Mouse (Mus musculus) heart, postnatal 0 days (tissue): Measurements from ENCODE around the gene Veph1. TPM values are rescaled to one million over a fixed set of nuclear protein-coding genes. Genes with fewer than 3 reads are reported as not detected.

ENCODE experiments used
- ATAC-seq: fragments of 200-750 bp; cut with Nextera tagmentation; 2 replicates; pipeline ENCODE4 v1.8.0; 2017; ENCODE audit warnings: low read depth, moderate number of reproducible peaks, moderate library complexity; ENCODE audit not compliant: insufficient read depth
- DNase-seq: peaks from one replicate; pipeline ENCODE4 v3.0.0-alpha.2; 2016; ENCODE audit warnings: low spot score
- H3K27ac ChIP-seq: fragments of 300-500 bp; sonication (generic); 2 replicates; pipeline ENCODE4 v1.5.1; 2014; ENCODE audit warnings: low read depth, mild to moderate bottlenecking
- H3K27me3 ChIP-seq: fragments of 300-500 bp; sonication (generic); 2 replicates; pipeline ENCODE4 v1.6.1; 2014; ENCODE audit warnings: low read length, mixed read lengths; ENCODE audit not compliant: control insufficient read depth, insufficient read depth
- H3K36me3 ChIP-seq: fragments of 300-500 bp; sonication (generic); replicated peaks from 2 replicates; pipeline ENCODE4 v1.6.1; 2014; ENCODE audit warnings: low read length, mixed read lengths; ENCODE audit not compliant: control insufficient read depth, insufficient read depth
- H3K4me1 ChIP-seq: fragments of 300-500 bp; sonication (generic); 2 replicates; pipeline ENCODE4 v1.6.1; 2014; ENCODE audit warnings: antibody characterized with exemption; ENCODE audit not compliant: control insufficient read depth, insufficient read depth
- H3K4me2 ChIP-seq: fragments of 300-500 bp; sonication (generic); 2 replicates; pipeline ENCODE4 v1.6.1; 2014; ENCODE audit warnings: low read depth, mild to moderate bottlenecking, low read length, moderate library complexity
- H3K4me3 ChIP-seq: fragments of 300-500 bp; sonication (generic); 2 replicates; pipeline ENCODE4 v1.5.1; 2014; ENCODE audit warnings: low read depth, low read length
- H3K9ac ChIP-seq: fragments of 300-500 bp; sonication (generic); replicated peaks from 2 replicates; pipeline ENCODE4 v1.6.1; 2014; ENCODE audit warnings: low read depth, low read length, mixed read lengths
- H3K9me3 ChIP-seq: fragments of 300-500 bp; sonication (generic); replicated peaks from 2 replicates; pipeline ENCODE4 v1.6.1; 2016; ENCODE audit warnings: low read length; ENCODE audit not compliant: control insufficient read depth
- CTCF ChIP-seq: IDR thresholded peaks from 2 replicates; pipeline ENCODE4 v1.5.1; 2016; ENCODE audit warnings: antibody characterized with exemption, control low read depth, low read depth
- EP300 ChIP-seq: IDR thresholded peaks from 2 replicates; pipeline ENCODE4 v1.6.1; 2016; ENCODE audit warnings: antibody characterized with exemption, low read depth
- WGBS: fragments of 180-500 bp; shearing (Covaris S2); extraction: QIAGEN DNeasy Blood & Tissue Kit; methylation state at CpG from one replicate; pipeline ENCODE4 v1.1.7; 2014; 5-methylcytosine and 5-hydroxymethylcytosine counted together
- polyA plus RNA-seq: library from polyadenylated mRNA; unstranded; fragments of >200 nt; fragmentation: Nextera tagmentation; extraction: Ambion mirVana; gene quantifications from 2 replicates; pipeline ENCODE4 v1.2.1, GENCODE M21; 2015
- total RNA-seq: library from RNA; depleted of rRNA; stranded (reverse); fragments of >200 nt; gene quantifications from 2 replicates; pipeline ENCODE4 v1.2.3, GENCODE M21; 2014; ENCODE audit warnings: low replicate concordance

Veph1 gene
- total and polyA plus RNA-seq, 2 experiments from 2014 or later, result 0.30 to 2.5 TPM

- no peak overlapping the region for H3K4me3 ChIP-seq
- 83% methylated on average over 16 of the region's 16 CpGs for WGBS
Measured at GRCm38 (mm10) chr3:66325962-66326834, 29.6 kb upstream of the Veph1 start.

GRCm38 (mm10) chr3:66325486-66325951, 28.9 kb upstream of the Veph1 start:
- ATAC-seq (no peak), DNase-seq (no peak)
- WGBS, result 82% methylated on average over 5 of the region's 5 CpGs
- Histone ChIP-seq H3K27me3 (no peaks in the 10 kb centered on the region), H3K27ac (no peak overlapping the region), H3K9me3 (no peaks in the 10 kb centered on the region), H3K9ac (no peak overlapping the region), H3K36me3 (no peaks in the 10 kb centered on the region), H3K4me2 (no peak overlapping the region), H3K4me3 (no peak overlapping the region), H3K4me1 (no peaks in the 10 kb centered on the region)
- TF ChIP-seq CTCF, result no peak

More at GRCm38 (mm10) chr3:66325962-66326834, 29.6 kb upstream of the Veph1 start:
- Histone ChIP-seq H3K27me3 (no peaks in the 10 kb centered on the region), H3K9me3 (no peaks in the 10 kb centered on the region), H3K4me1 (no peaks in the 10 kb centered on the region), H3K9ac (no peak overlapping the region), H3K36me3 (no peaks in the 10 kb centered on the region), H3K27ac (no peak overlapping the region), H3K4me2 (no peak overlapping the region)
- ATAC-seq (no peak), DNase-seq (no peak)
- TF ChIP-seq CTCF (no peak), EP300 (no peak)

GRCm38 (mm10) chr3:66314793-66315715, 18.4 kb upstream of the Veph1 start:
- no peaks in the 10 kb centered on the region for H3K36me3 ChIP-seq
- no peak overlapping the region for H3K4me3 ChIP-seq
- H3K9me3 ChIP-seq, result no peaks in the 10 kb centered on the region
- H3K27me3 ChIP-seq, result no peaks in the 10 kb centered on the region
- DNase-seq, result no peak
- H3K4me2 ChIP-seq, result no peak overlapping the region
- WGBS, result 56% methylated on average over 8 of the region's 8 CpGs
- no peak overlapping the region for H3K27ac ChIP-seq
- ATAC-seq, result no peak
- no peak overlapping the region for H3K9ac ChIP-seq
- no peaks in the 10 kb centered on the region for H3K4me1 ChIP-seq
- no peak for TF ChIP-seq CTCF
- TF ChIP-seq EP300, result no peak

GRCm38 (mm10) chr3:66310586-66310985, 13.9 kb upstream of the Veph1 start:
- Histone ChIP-seq H3K9ac (no peak overlapping the region), H3K27me3 (no peaks in the 10 kb centered on the region), H3K4me1 (no peaks in the 10 kb centered on the region), H3K27ac (no peak overlapping the region), H3K36me3 (no peaks in the 10 kb centered on the region), H3K4me2 (no peak overlapping the region), H3K4me3 (no peak overlapping the region), H3K9me3 (no peaks in the 10 kb centered on the region)
- no peak for DNase-seq
- no peak for ATAC-seq
- WGBS, result 85% methylated on average over 1 of the region's 1 CpGs
- no peak for TF ChIP-seq EP300
- TF ChIP-seq CTCF, result no peak

- Histone ChIP-seq H3K4me1 (no peaks in the 10 kb centered on the region), H3K4me3 (no peak overlapping the region), H3K27me3 (no peaks in the 10 kb centered on the region), H3K27ac (no peak overlapping the region), H3K9me3 (no peaks in the 10 kb centered on the region), H3K4me2 (no peak overlapping the region), H3K9ac (no peak overlapping the region), H3K36me3 (no peaks in the 10 kb centered on the region)
- no peak for TF ChIP-seq EP300
- TF ChIP-seq CTCF, result no peak
- WGBS, result 82% methylated on average over 1 of the region's 1 CpGs
- no peak for ATAC-seq
- no peak for DNase-seq
Measured at GRCm38 (mm10) chr3:66309531-66309930, 12.9 kb upstream of the Veph1 start.
